8 mouse cellular contexts compared by ENCODE assay signal in the genomic region with DNA sequence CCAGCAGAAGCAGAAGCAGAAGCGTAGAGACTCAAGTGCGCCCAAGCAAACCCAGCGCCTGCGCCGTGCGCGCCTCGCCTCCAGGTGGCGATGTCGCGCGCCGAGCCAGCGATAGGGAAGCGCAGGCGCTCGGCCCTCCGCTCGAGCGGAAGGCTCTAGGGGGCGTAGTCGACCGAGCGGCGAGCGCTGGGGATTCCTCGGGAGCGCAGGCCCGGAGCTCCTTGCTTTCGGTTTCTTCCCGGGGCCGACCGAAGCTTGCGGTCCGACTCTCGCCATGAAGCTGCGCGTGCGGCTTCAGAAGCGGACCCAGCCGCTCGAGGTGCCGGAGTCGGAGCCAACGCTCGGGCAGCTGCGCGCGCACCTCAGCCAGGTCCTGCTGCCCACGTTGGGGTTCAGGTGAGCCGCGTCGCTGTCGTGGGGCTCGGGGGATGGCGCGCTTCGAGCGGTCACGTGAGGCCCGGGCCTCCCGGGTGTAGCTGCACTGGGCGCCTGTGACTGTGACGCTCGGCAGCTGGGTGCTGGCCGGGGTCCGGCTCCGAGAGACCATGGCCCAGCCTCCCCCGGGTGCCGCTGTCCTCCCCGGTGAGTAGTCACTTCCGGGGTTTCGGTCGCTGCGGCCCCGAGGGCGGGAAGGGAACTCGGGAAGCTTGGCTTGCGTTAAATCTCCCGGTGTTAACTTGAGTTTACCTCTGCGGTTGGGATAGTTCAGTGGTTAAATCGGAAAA. TPM values are rescaled to one million over a fixed set of nuclear protein-coding genes. Genes with fewer than 3 reads are reported as not detected.
DNase-seq lines count a peak whose midpoint lies in the region; ATAC-seq and TF ChIP-seq lines count a peak whose summit lies in the region.

A gene (plus strand): TSS at position 224 of the 725 bp plus-strand sequence.

- no peak; the same call in 1 of the 2 replicates for TF ChIP-seq CTCF in E14TG2a.4 (conservative IDR thresholded peaks at IDR 0.05; ENCODE audit: low read length)
- TF ChIP-seq CTCF in liver, postnatal 0 days (IDR thresholded peaks at IDR 0.05; ENCODE audit: low read depth) = peak; percentile 100

- peak; percentile 90 for DNase-seq in c-Kit-positive CD71-positive TER-119-positive erythroid progenitor cells, embryonic 14.5 days (ENCODE audit: low spot score)
- DNase-seq in heart, postnatal 10 days = peak; percentile 92
- peak; percentile 62 for DNase-seq in large intestine, adult 2 months (ENCODE audit: low read depth, low spot score)
- peak; percentile 94 for DNase-seq in liver, postnatal 0 days
- DNase-seq in testis, postnatal 10 days (ENCODE audit: low spot score) = peak; percentile 93

- H3K27me3 ChIP-seq in E14TG2a.4 (ENCODE audit: insufficient read depth, low read length) = no peaks in the 10 kb centered on the region
- no peaks in the 10 kb centered on the region for H3K27me3 ChIP-seq in forebrain, embryonic 13.5 days
- no peaks in the 10 kb centered on the region for H3K27me3 ChIP-seq in liver, postnatal 0 days (ENCODE audit: insufficient read depth, low read length)
- no peaks in the 10 kb centered on the region for H3K27me3 ChIP-seq in neural tube, embryonic 14.5 days (ENCODE audit: control insufficient read depth, insufficient read depth, low read length)

- TF ChIP-seq EP300 in liver, postnatal 0 days (IDR thresholded peaks at IDR 0.05; ENCODE audit: low read depth) = no peak

- intact Hi-C loops in heart, postnatal 10 days (cut with DNase I) = loop anchor here (1.0 to 2.0 kb wide), 3 partner anchors 37 to 442 kb away; no protein-coding TSS in a partner anchor

- H3K36me3 ChIP-seq in E14TG2a.4 (ENCODE audit: insufficient read depth, low read length) = peaks cover 22% of the 10 kb centered on the region
- H3K36me3 ChIP-seq in forebrain, embryonic 13.5 days (ENCODE audit: poor library complexity, severe bottlenecking) = no peaks in the 10 kb centered on the region
- peaks cover 11% of the 10 kb centered on the region for H3K36me3 ChIP-seq in liver, postnatal 0 days (replicated peaks; ENCODE audit: insufficient read depth, low read length)
- no peaks in the 10 kb centered on the region for H3K36me3 ChIP-seq in neural tube, embryonic 14.5 days (ENCODE audit: control insufficient read depth, insufficient read depth, low read length)

- ATAC-seq in forebrain, embryonic 13.5 days = peak; percentile 99
- ATAC-seq in liver, postnatal 0 days = peak; percentile 90
- ATAC-seq in neural tube, embryonic 14.5 days (ENCODE audit: low read depth) = peak; percentile 99

- H3K4me2 ChIP-seq in forebrain, embryonic 13.5 days = peak within 1 kb of the TSS; percentile 71
- peak within 1 kb of the TSS; percentile 76 for H3K4me2 ChIP-seq in liver, postnatal 0 days (ENCODE audit: low read depth, low read length)
- peak within 1 kb of the TSS; percentile 69 for H3K4me2 ChIP-seq in neural tube, embryonic 14.5 days (ENCODE audit: low read depth, low read length)

- peak within 1 kb of the TSS; percentile 78 for H3K27ac ChIP-seq in forebrain, embryonic 13.5 days
- H3K27ac ChIP-seq in liver, postnatal 0 days (ENCODE audit: low read depth) = peak within 1 kb of the TSS; percentile 94
- peak within 1 kb of the TSS; percentile 74 for H3K27ac ChIP-seq in neural tube, embryonic 14.5 days (ENCODE audit: low read depth, low read length)

- peak within 1 kb of the TSS; percentile 82 for H3K9ac ChIP-seq in forebrain, embryonic 13.5 days
- peak within 1 kb of the TSS; percentile 91 for H3K9ac ChIP-seq in liver, postnatal 0 days (replicated peaks)
- peak within 1 kb of the TSS; percentile 80 for H3K9ac ChIP-seq in neural tube, embryonic 14.5 days (replicated peaks; ENCODE audit: low read depth, low read length)

- peaks cover 62% of the 10 kb centered on the region for H3K4me1 ChIP-seq in E14TG2a.4 (replicated peaks; ENCODE audit: low read depth, low read length)
- peaks cover 6% of the 10 kb centered on the region; the same call in 1 of the 2 replicates for H3K4me1 ChIP-seq in forebrain, embryonic 13.5 days
- peaks cover 16% of the 10 kb centered on the region for H3K4me1 ChIP-seq in liver, postnatal 0 days (ENCODE audit: insufficient read depth)
- peaks cover 3% of the 10 kb centered on the region; the same call in 1 of the 2 replicates for H3K4me1 ChIP-seq in neural tube, embryonic 14.5 days (ENCODE audit: control insufficient read depth, insufficient read depth, low read length)

- H3K9me3 ChIP-seq in E14TG2a.4 (ENCODE audit: low read length) = no peaks in the 10 kb centered on the region
- no peaks in the 10 kb centered on the region for H3K9me3 ChIP-seq in forebrain, embryonic 13.5 days (replicated peaks)
- no peaks in the 10 kb centered on the region for H3K9me3 ChIP-seq in liver, postnatal 0 days (ENCODE audit: low read length)
- H3K9me3 ChIP-seq in neural tube, embryonic 14.5 days (ENCODE audit: control insufficient read depth, low read length) = no peaks in the 10 kb centered on the region

- under 1% methylated on average over 75 of the region's 82 CpGs for WGBS in forebrain, embryonic 13.5 days
- under 1% methylated on average over 82 of the region's 82 CpGs for WGBS in large intestine, adult 2 months
- 2% methylated on average over 82 of the region's 82 CpGs for whole genome bisulfite sequencing in liver, postnatal 0 days (ENCODE audit: insufficient replicate concordance)
- under 1% methylated on average over 82 of the region's 82 CpGs for WGBS in neural tube, embryonic 14.5 days

- peak within 1 kb of the TSS; percentile 93 for H3K4me3 ChIP-seq in E14TG2a.4 (replicated peaks; ENCODE audit: low read length)
- peak within 1 kb of the TSS; percentile 76 for H3K4me3 ChIP-seq in forebrain, embryonic 13.5 days
- peak within 1 kb of the TSS; percentile 93 for H3K4me3 ChIP-seq in liver, postnatal 0 days (ENCODE audit: low read depth, low read length)
- peak within 1 kb of the TSS; percentile 63 for H3K4me3 ChIP-seq in neural tube, embryonic 14.5 days (ENCODE audit: low read depth, low read length)

RNA-seq across cellular contexts. Expression of the gene that starts here (rescaled TPM):
- 13.3 and 14.8 TPM in 2 replicates for polyA plus RNA-seq in forebrain, embryonic 13.5 days (2015; fragmentation: Nextera tagmentation; extraction: Ambion mirVana)
- 10 to 100 TPM; 15.1 to 17.6 TPM for total RNA-seq in heart, postnatal 10 days (2021)
- polyA plus RNA-seq in large intestine, adult 2 months (2012; rRNA removed) = 23.4 and 26.6 TPM in 2 replicates
- 28.7 and 28.9 TPM in 2 replicates for polyA plus RNA-seq in liver, postnatal 0 days (2015; fragmentation: Nextera tagmentation; extraction: Ambion mirVana)
- 24.9 and 26.2 TPM in 2 replicates for polyA plus RNA-seq in neural tube, embryonic 14.5 days (2014; fragmentation: Nextera tagmentation; extraction: Ambion mirVana)

Comparison
In these comparisons a context has a peak if more than half of its experiments do, and no peak if none do; other contexts are left out.
1. Peak in every context shown above with its lines: DNase-seq, ATAC-seq, H3K4me3 ChIP-seq and H3K27ac ChIP-seq.